Mouse (Mus musculus) cerebellum, postnatal 10 days (tissue): ENCODE data around the gene Gm4881.
"Not testable (repeated sequence)": the region's sequence is repeated elsewhere in the genome, so short reads cannot be mapped to it uniquely, and the experiment has no call there.

Experiments
- DNase-seq, 2 experiments: peaks; one replicate each; pipeline ENCODE4 v3.0.0; 2021; ENCODE audit warnings: mixed read lengths in 2 of 2

The Gm4881 gene

GRCm38 (mm10) chr7:24953966-24954365 lies 9.7 kb upstream of the Gm4881 start:
- no peak for DNase-seq

- DNase-seq, result peak; percentile 92 to 95
Measured at GRCm38 (mm10) chr7:24949958-24950623, 5.8 kb upstream of the Gm4881 start.

- DNase-seq, result peak in 1 of 2 experiments; percentile 53
Measured at GRCm38 (mm10) chr7:24948774-24949173, 4.5 kb upstream of the Gm4881 start.

- DNase-seq, result no peak
Measured at GRCm38 (mm10) chr7:24947316-24948048, 3.2 kb upstream of the Gm4881 start.

- DNase-seq, result no peak
Measured at GRCm38 (mm10) chr7:24943641-24944040, 653 bp downstream of the Gm4881 start.

- no peak for DNase-seq
Measured at GRCm38 (mm10) chr7:24931651-24932050, 12.6 kb downstream of the Gm4881 start.

GRCm38 (mm10) chr7:24930475-24930874 lies 13.8 kb downstream of the Gm4881 start:
- peak; percentile 53 to 55 for DNase-seq

GRCm38 (mm10) chr7:24919728-24920127 lies 24.6 kb downstream of the Gm4881 start:
- DNase-seq, result peak; percentile 76 to 82

GRCm38 (mm10) chr7:24918763-24919323 lies 25.5 kb downstream of the Gm4881 start:
- no peak for DNase-seq

GRCm38 (mm10) chr7:24912480-24912879 lies 31.8 kb downstream of the Gm4881 start:
- DNase-seq, result no peak

GRCm38 (mm10) chr7:24907211-24907748 lies 37.0 kb downstream of the Gm4881 start:
- DNase-seq, result no peak

- no peak for DNase-seq
Measured at GRCm38 (mm10) chr7:24906551-24906950, 37.7 kb downstream of the Gm4881 start.

- peak; percentile 81 to 84 for DNase-seq
Measured at GRCm38 (mm10) chr7:24904936-24905335, 39.4 kb downstream of the Gm4881 start.

- peak; percentile 97 to 99 for DNase-seq
Measured at GRCm38 (mm10) chr7:24904070-24904483, 40.2 kb downstream of the Gm4881 start.

- no peak for DNase-seq
Measured at GRCm38 (mm10) chr7:24903444-24903825, 40.9 kb downstream of the Gm4881 start.

GRCm38 (mm10) chr7:24902630-24903443 lies 41.5 kb downstream of the Gm4881 start, which contains the start of gene Arhgef1:
Gene Arhgef1, plus strand, starts transcription at chr7:24902912.
- DNase-seq, result peak; percentile 64 to 66

GRCm38 (mm10) chr7:24902264-24902629 lies 42.0 kb downstream of the Gm4881 start:
- DNase-seq, result no peak

GRCm38 (mm10) chr7:24901842-24902241 lies 42.5 kb downstream of the Gm4881 start:
- DNase-seq, result peak in 1 of 2 experiments; percentile 39

- DNase-seq, result no peak
Measured at GRCm38 (mm10) chr7:24901114-24901513, 43.2 kb downstream of the Gm4881 start.

- DNase-seq, result no peak
Measured at GRCm38 (mm10) chr7:24897959-24898358, 46.3 kb downstream of the Gm4881 start.

- no peak for DNase-seq
Measured at GRCm38 (mm10) chr7:24897224-24897623, 47.1 kb downstream of the Gm4881 start, which contains the start of gene Cd79a. Gene Cd79a, plus strand, starts transcription at chr7:24897381.

GRCm38 (mm10) chr7:24896269-24896668 lies 48.0 kb downstream of the Gm4881 start:
- no peak for DNase-seq

GRCm38 (mm10) chr7:24895749-24896148 lies 48.5 kb downstream of the Gm4881 start:
- DNase-seq, result not testable (repeated sequence)
